Mouse (Mus musculus): Measurements from ENCODE around the gene Cdh13. TPM values are rescaled to one million over a fixed set of nuclear protein-coding genes. Genes with fewer than 3 reads are reported as not detected.

Gene Cdh13
- polyA plus RNA-seq, 1 experiment from 2014 or later: 0.53 TPM

DNA sequence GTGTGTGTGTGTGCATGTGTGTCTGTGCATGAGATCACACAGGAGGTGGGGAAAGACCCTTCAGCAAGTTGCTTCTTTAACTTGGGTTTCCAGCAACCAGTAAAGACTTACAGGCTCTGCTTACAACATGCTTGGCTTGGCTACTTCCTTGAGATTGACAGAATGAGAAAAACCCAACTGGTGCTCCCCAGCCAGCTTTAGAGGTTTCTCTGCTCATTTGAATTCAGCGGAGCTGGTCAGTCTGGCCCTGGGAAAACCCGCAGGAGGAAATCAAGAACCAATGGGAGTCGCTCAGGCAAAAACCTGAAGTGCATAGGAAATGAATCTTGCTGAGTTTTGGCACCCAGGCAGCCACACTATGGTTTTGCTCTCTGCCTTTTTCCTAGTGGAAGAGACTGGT is 96.1 kb downstream of the Cdh13 start:
- Histone ChIP-seq H3K4me1 (ENCODE audit: insufficient read depth) (no peaks in the 10 kb centered on the region), H3K36me3 (replicated peaks; ENCODE audit: insufficient read depth, low read length) (no peaks in the 10 kb centered on the region), H3K9me3 (ENCODE audit: low read length) (no peaks in the 10 kb centered on the region), H3K27me3 (ENCODE audit: insufficient read depth, low read length) (no peaks in the 10 kb centered on the region), H3K4me2 (ENCODE audit: low read depth, low read length) (no peak overlapping the region), H3K4me3 (ENCODE audit: low read depth, low read length) (no peak overlapping the region), H3K9ac (replicated peaks) (no peak overlapping the region), H3K27ac (ENCODE audit: low read depth) (no peak overlapping the region)
- no peak for TF ChIP-seq EP300 (IDR thresholded peaks at IDR 0.05; ENCODE audit: low read depth)
- no peak for TF ChIP-seq CTCF (IDR thresholded peaks at IDR 0.05; ENCODE audit: low read depth)
- ATAC-seq (no peak), DNase-seq (no peak)
- WGBS (ENCODE audit: insufficient replicate concordance): 59% methylated on average over 3 of the region's 3 CpGs

DNA sequence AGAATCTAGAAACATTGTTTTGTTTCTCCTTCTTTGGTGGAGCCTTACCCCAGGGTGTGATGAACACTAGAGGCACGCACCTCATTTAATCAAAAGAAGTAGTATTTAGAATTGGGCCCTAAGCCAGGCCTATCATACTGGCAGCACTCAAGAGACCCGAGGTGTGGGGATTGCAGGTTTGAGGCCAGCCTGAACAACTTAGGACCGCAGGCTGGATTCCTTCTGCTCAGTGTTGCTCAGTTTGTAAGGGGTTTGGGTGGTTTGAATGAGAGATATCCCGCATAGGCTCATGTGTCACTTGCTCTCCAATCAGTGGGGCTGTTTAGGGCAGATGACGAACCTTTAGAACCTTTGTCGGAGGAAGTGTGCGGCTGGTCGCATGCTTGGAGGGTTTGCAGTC is 96.5 kb downstream of the Cdh13 start:
- DNase-seq: no peak
- no peak overlapping the region for H3K4me2 ChIP-seq (ENCODE audit: low read depth, low read length)
- H3K36me3 ChIP-seq (replicated peaks; ENCODE audit: insufficient read depth, low read length): no peaks in the 10 kb centered on the region
- H3K27me3 ChIP-seq (ENCODE audit: insufficient read depth, low read length): no peaks in the 10 kb centered on the region
- H3K4me1 ChIP-seq (ENCODE audit: insufficient read depth): no peaks in the 10 kb centered on the region
- no peaks in the 10 kb centered on the region for H3K9me3 ChIP-seq (ENCODE audit: low read length)
- no peak overlapping the region for H3K4me3 ChIP-seq (ENCODE audit: low read depth, low read length)
- H3K9ac ChIP-seq (replicated peaks): no peak overlapping the region
- 64% methylated on average over 8 of the region's 8 CpGs for WGBS (ENCODE audit: insufficient replicate concordance)
- ATAC-seq: no peak
- TF ChIP-seq CTCF (IDR thresholded peaks at IDR 0.05; ENCODE audit: low read depth) (no peak), EP300 (IDR thresholded peaks at IDR 0.05; ENCODE audit: low read depth) (no peak)
- no peak overlapping the region for H3K27ac ChIP-seq (ENCODE audit: low read depth)

DNA sequence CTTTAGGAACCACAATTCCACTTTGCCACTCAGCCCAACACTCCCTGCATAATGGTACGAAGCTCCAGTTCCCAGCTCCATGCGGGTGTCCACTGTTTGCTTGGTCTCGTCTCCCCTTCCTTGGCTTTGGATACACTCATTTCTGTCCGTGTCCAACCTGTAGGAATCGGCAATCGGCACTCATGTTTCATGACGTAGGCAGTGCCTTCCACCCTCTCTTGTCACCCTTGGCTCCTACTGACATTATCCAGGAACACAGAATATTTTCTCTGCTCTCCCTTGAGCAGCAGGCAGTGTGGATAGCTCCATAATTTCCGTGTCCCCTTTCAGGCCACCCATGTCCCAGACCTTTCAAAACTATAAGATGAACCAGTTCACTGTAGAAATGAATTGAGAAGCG is 97.2 kb downstream of the Cdh13 start:
- no peak for ATAC-seq
- no peak overlapping the region for H3K27ac ChIP-seq (ENCODE audit: low read depth)
- no peak overlapping the region for H3K4me2 ChIP-seq (ENCODE audit: low read depth, low read length)
- no peaks in the 10 kb centered on the region for H3K9me3 ChIP-seq (ENCODE audit: low read length)
- no peak for TF ChIP-seq EP300 (IDR thresholded peaks at IDR 0.05; ENCODE audit: low read depth)
- no peak for TF ChIP-seq CTCF (IDR thresholded peaks at IDR 0.05; ENCODE audit: low read depth)
- H3K9ac ChIP-seq (replicated peaks): no peak overlapping the region
- H3K27me3 ChIP-seq (ENCODE audit: insufficient read depth, low read length): no peaks in the 10 kb centered on the region
- no peaks in the 10 kb centered on the region for H3K36me3 ChIP-seq (replicated peaks; ENCODE audit: insufficient read depth, low read length)
- H3K4me1 ChIP-seq (ENCODE audit: insufficient read depth): no peaks in the 10 kb centered on the region
- H3K4me3 ChIP-seq (ENCODE audit: low read depth, low read length): no peak overlapping the region
- no peak for DNase-seq
- 78% methylated on average over 9 of the region's 9 CpGs for WGBS (ENCODE audit: insufficient replicate concordance)

DNA sequence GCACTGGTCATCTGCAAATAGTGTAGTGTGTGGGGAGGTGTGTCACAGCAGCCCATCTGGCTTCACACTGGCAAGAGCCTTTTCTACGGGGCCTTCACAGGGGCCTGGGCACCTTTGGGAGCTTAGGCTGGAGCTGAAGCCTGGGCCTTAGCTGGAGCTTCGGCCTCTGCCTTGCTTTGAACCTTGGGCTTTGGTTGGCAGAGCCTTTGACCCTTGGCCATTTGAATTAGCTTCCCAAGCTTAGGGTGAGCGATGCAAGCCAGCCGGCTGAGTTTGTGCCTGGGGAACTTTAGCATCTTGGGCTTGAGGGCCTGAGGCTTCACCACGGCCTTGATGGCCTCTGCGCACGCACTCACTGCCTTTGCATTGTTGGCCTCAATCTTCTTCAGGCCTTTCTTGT is 98.1 kb downstream of the Cdh13 start:
- DNase-seq: no peak

DNA sequence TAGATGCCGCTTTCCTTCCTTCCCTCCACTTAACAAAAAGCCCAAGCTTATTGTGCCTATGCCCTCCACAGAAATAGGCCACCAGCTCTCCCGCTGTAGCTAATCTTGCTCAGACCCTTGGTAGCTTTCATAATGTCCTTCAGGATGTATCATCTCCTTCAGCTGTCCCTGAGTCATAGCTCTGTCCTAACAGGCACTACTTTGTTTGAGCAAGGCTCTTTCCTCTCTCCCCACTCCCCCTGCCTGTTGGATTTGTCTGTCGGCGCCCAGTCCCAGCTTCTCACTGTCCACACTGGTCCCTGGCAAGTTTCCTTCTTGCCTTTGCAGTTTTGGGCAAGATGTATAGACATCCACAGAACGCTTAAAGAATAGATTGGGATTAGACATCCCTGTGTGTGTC is 100.8 kb downstream of the Cdh13 start:
- H3K9me3 ChIP-seq (ENCODE audit: low read length): no peaks in the 10 kb centered on the region
- no peak overlapping the region for H3K4me2 ChIP-seq (ENCODE audit: low read depth, low read length)
- H3K36me3 ChIP-seq (replicated peaks; ENCODE audit: insufficient read depth, low read length): no peaks in the 10 kb centered on the region
- no peaks in the 10 kb centered on the region for H3K27me3 ChIP-seq (ENCODE audit: insufficient read depth, low read length)
- 81% methylated on average over 5 of the region's 5 CpGs for WGBS (ENCODE audit: insufficient replicate concordance)
- TF ChIP-seq EP300 (IDR thresholded peaks at IDR 0.05; ENCODE audit: low read depth): no peak
- TF ChIP-seq CTCF (IDR thresholded peaks at IDR 0.05; ENCODE audit: low read depth): no peak
- no peak for DNase-seq
- no peak overlapping the region for H3K4me3 ChIP-seq (ENCODE audit: low read depth, low read length)
- H3K4me1 ChIP-seq (ENCODE audit: insufficient read depth): no peaks in the 10 kb centered on the region
- H3K27ac ChIP-seq (ENCODE audit: low read depth): no peak overlapping the region
- ATAC-seq: no peak
- no peak overlapping the region for H3K9ac ChIP-seq (replicated peaks)

More for the DNA sequence above, 98.1 kb downstream of the Cdh13 start:
- ATAC-seq: no peak
- Histone ChIP-seq H3K36me3 (replicated peaks; ENCODE audit: insufficient read depth, low read length) (no peaks in the 10 kb centered on the region), H3K9me3 (ENCODE audit: low read length) (no peaks in the 10 kb centered on the region), H3K4me3 (ENCODE audit: low read depth, low read length) (no peak overlapping the region), H3K27ac (ENCODE audit: low read depth) (no peak overlapping the region), H3K4me1 (ENCODE audit: insufficient read depth) (no peaks in the 10 kb centered on the region), H3K9ac (replicated peaks) (no peak overlapping the region), H3K27me3 (ENCODE audit: insufficient read depth, low read length) (no peaks in the 10 kb centered on the region), H3K4me2 (ENCODE audit: low read depth, low read length) (no peak overlapping the region)
- TF ChIP-seq CTCF (IDR thresholded peaks at IDR 0.05; ENCODE audit: low read depth) (no peak), EP300 (IDR thresholded peaks at IDR 0.05; ENCODE audit: low read depth) (no peak)
- 81% methylated on average over 7 of the region's 7 CpGs for WGBS (ENCODE audit: insufficient replicate concordance)

DNA sequence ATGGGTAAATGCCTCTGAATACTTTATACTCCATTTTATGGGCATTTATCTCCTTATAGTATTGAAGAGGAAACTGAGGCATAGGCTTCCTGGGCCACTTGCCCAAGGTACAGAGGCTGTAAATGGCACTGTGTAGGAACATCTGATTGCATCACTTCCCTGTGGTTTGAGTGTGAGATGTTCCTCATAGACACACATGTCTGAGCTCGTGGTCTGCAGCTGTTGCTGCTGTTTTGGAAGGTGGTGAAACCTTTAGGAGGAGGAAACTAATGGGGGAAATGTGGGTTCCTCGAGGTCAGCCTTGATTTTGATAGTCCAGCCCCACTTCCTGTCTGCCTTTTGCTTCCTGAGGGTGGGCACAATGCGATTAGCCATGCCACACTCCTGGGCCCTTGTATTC is 105.9 kb downstream of the Cdh13 start:
- TF ChIP-seq CTCF (IDR thresholded peaks at IDR 0.05; ENCODE audit: low read depth): no peak
- TF ChIP-seq EP300 (IDR thresholded peaks at IDR 0.05; ENCODE audit: low read depth): no peak
- ATAC-seq: no peak
- WGBS (ENCODE audit: insufficient replicate concordance): 27% methylated on average over 3 of the region's 3 CpGs

More for the DNA sequence above, 105.9 kb downstream of the Cdh13 start:
- Histone ChIP-seq H3K36me3 (replicated peaks; ENCODE audit: insufficient read depth, low read length) (no peaks in the 10 kb centered on the region), H3K27me3 (ENCODE audit: insufficient read depth, low read length) (no peaks in the 10 kb centered on the region), H3K27ac (ENCODE audit: low read depth) (no peak overlapping the region), H3K4me2 (ENCODE audit: low read depth, low read length) (no peak overlapping the region), H3K4me1 (ENCODE audit: insufficient read depth) (no peaks in the 10 kb centered on the region), H3K4me3 (ENCODE audit: low read depth, low read length) (no peak overlapping the region), H3K9me3 (ENCODE audit: low read length) (no peaks in the 10 kb centered on the region), H3K9ac (replicated peaks) (no peak overlapping the region)
- DNase-seq: no peak

Measured in liver, postnatal 0 days (tissue).